Mouse (Mus musculus): Measurements from ENCODE around the gene C1s1. TPM values are rescaled to one million over a fixed set of nuclear protein-coding genes. Genes with fewer than 3 reads are reported as not detected.
"Not testable (repeated sequence)": the region's sequence is repeated elsewhere in the genome, so short reads cannot be mapped to it uniquely, and the experiment has no call there.

C1s1 gene
- polyA plus RNA-seq, 1 experiment = not detected

DNA sequence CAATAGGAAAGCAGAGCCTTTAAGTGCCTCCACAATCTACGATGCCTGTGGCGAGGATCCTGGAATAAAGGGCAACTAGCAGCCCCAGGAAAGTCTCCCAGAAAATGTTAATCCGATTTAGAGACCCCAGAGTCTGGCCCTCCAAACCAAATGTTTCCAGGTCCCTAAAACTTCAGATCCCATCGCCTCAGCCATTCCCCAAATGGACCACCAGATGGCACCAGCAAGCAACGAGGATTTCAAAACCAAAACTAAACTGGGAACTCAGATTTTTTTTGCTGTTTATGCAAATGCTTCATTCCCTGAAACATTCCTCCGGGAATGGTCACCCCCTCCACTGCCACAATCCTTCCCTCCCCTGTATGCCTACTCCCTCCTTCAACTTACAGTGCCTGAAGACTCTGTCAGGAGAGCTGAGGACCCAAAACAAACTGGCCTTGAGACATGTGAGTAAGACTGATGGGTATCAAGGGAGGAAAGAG is 29.8 kb downstream of the C1s1 start, which contains the start of gene C1ra:
Gene C1ra (plus strand): TSS at position 51 of the 482 bp plus-strand sequence.
- 7% methylated on average over 6 of the region's 6 CpGs for WGBS
- H3K4me1 ChIP-seq (ENCODE audit: control insufficient read depth, insufficient read depth, low read length) = no peaks in the 10 kb centered on the region
- no peak within 1 kb of the TSS for H3K27ac ChIP-seq (ENCODE audit: insufficient read depth, low read depth, low read length)
- H3K4me3 ChIP-seq (ENCODE audit: insufficient read depth, low read depth, low read length) = peak within 1 kb of the TSS; percentile 18; the same call in 1 of the 2 replicates
- TF ChIP-seq CTCF (IDR thresholded peaks at IDR 0.05; ENCODE audit: insufficient read depth, low read depth, low read length) = no peak
- no peak for TF ChIP-seq POLR2A (IDR thresholded peaks at IDR 0.05; ENCODE audit: insufficient read depth, low read depth, low read length)

DNA sequence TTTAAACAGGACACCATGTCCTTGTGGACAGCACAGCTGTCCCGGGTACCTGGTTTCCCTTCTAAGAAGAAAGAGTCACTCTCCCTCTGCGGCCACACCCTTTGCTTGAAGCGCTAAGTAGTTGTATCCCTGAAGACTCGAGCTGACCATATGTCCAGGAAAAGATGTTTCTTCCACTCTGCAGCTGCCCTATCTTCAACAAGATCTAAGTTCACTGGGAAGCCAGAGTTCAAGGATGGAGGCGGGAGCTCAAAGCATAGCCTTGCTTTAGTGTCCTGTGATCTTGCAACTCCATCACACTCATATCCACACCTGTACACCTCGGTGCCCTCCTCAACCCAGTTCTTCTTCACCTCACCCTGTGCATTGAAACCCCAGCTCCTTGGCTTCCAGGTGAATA is 30.2 kb downstream of the C1s1 start:
- Histone ChIP-seq H3K4me3 (ENCODE audit: insufficient read depth, low read depth, low read length) (no peak overlapping the region), H3K27ac (ENCODE audit: insufficient read depth, low read depth, low read length) (no peak overlapping the region), H3K4me1 (ENCODE audit: control insufficient read depth, insufficient read depth, low read length) (no peaks in the 10 kb centered on the region)
- TF ChIP-seq POLR2A (IDR thresholded peaks at IDR 0.05; ENCODE audit: insufficient read depth, low read depth, low read length) (no peak), CTCF (IDR thresholded peaks at IDR 0.05; ENCODE audit: insufficient read depth, low read depth, low read length) (no peak)
- WGBS = 68% methylated on average over 6 of the region's 6 CpGs

DNA sequence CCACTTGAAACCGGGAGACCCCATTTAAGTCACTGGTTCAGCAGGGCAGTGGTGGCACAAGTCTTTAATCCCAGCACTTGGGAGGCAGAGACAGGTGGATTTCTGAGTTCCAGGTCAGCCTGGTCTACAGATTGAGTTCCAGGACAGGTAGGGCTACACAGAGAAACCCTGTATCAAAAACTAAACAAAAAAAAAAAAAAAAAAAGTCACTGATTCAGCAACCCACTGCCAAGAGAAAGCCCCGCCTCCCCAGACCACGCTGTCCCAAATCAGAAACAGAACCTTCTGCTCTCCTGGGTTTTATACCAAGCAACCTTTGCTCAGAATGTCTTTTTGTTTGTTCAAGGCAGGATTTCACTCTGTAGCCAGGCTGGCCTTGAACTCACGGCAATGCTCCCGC is 33.0 kb downstream of the C1s1 start:
- WGBS = 85% methylated on average over 5 of the region's 5 CpGs
- H3K4me3 ChIP-seq (ENCODE audit: insufficient read depth, low read depth, low read length); H3K4me1 ChIP-seq (ENCODE audit: control insufficient read depth, insufficient read depth, low read length); H3K27ac ChIP-seq (ENCODE audit: insufficient read depth, low read depth, low read length): not testable (repeated sequence)

DNA sequence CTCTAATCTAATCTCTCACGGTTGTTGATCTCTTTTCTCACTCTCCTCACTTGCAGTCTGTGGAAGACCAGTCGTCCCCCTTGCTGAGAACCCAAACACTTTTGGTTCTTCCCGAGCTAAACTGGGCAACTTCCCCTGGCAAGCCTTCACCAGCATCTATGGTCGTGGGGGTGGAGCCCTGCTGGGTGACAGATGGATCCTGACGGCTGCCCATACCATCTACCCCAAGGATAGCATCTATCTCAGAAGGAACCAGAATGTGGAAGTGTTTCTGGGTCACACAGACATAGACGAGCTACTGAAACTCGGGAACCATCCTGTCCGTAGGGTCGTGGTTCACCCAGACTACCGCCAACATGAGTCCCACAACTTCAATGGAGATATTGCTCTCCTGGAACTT is 33.9 kb downstream of the C1s1 start:
- no peak for TF ChIP-seq POLR2A (IDR thresholded peaks at IDR 0.05; ENCODE audit: insufficient read depth, low read depth, low read length)
- no peak for TF ChIP-seq CTCF (IDR thresholded peaks at IDR 0.05; ENCODE audit: insufficient read depth, low read depth, low read length)
- Histone ChIP-seq H3K4me1 (ENCODE audit: control insufficient read depth, insufficient read depth, low read length) (no peaks in the 10 kb centered on the region), H3K4me3 (ENCODE audit: insufficient read depth, low read depth, low read length) (no peak overlapping the region), H3K27ac (ENCODE audit: insufficient read depth, low read depth, low read length) (no peak overlapping the region)
- 82% methylated on average over 10 of the region's 10 CpGs for WGBS

DNA sequence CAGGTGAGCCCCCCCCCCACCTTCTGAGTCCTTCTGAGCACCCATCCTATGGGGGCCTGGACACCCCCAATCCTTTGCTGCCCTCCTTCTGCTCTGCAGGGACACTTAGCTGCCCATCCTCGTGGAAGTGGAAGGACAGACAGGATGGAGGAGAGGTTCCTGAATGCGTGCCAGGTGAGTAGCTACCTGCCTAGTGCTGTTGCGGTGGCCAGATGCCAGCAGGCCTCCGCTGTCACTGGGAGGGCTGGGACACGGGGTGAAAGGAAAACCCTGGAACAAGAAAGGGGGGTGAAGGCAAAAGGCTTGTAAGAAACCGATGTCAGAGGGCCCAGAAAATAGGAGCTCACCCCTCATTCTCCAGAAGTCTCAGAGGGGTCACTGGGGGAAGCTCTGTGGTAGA is 35.2 kb downstream of the C1s1 start:
- TF ChIP-seq POLR2A (IDR thresholded peaks at IDR 0.05; ENCODE audit: insufficient read depth, low read depth, low read length) = no peak
- no peak for TF ChIP-seq CTCF (IDR thresholded peaks at IDR 0.05; ENCODE audit: insufficient read depth, low read depth, low read length)
- Histone ChIP-seq H3K4me3 (ENCODE audit: insufficient read depth, low read depth, low read length) (no peak overlapping the region), H3K4me1 (ENCODE audit: control insufficient read depth, insufficient read depth, low read length) (no peaks in the 10 kb centered on the region), H3K27ac (ENCODE audit: insufficient read depth, low read depth, low read length) (no peak overlapping the region)
- 76% methylated on average over 6 of the region's 6 CpGs for WGBS

DNA sequence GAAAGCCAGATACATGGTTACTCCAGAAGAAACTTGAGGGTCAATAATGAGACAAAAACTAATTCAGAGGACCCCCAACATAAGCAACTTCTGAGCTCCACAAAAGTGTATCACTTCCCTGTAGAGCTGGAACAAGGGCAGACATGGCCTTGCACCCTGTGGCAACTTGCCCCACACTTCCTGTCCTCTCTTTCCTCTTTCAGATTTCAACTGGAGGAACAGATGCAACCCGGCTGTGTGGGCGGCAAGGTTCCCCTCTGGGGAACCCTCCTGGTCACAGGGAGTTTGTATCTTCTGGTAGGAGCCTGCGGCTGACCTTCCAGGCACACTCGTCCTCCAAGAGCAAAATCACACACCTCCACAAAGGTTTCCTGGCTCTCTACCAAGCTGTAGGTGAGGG is 37.1 kb downstream of the C1s1 start:
- Histone ChIP-seq H3K4me1 (ENCODE audit: control insufficient read depth, insufficient read depth, low read length) (no peaks in the 10 kb centered on the region), H3K4me3 (ENCODE audit: insufficient read depth, low read depth, low read length) (no peak overlapping the region), H3K27ac (ENCODE audit: insufficient read depth, low read depth, low read length) (no peak overlapping the region)
- TF ChIP-seq CTCF (IDR thresholded peaks at IDR 0.05; ENCODE audit: insufficient read depth, low read depth, low read length) (no peak), POLR2A (IDR thresholded peaks at IDR 0.05; ENCODE audit: insufficient read depth, low read depth, low read length) (no peak)
- 85% methylated on average over 4 of the region's 4 CpGs for WGBS

DNA sequence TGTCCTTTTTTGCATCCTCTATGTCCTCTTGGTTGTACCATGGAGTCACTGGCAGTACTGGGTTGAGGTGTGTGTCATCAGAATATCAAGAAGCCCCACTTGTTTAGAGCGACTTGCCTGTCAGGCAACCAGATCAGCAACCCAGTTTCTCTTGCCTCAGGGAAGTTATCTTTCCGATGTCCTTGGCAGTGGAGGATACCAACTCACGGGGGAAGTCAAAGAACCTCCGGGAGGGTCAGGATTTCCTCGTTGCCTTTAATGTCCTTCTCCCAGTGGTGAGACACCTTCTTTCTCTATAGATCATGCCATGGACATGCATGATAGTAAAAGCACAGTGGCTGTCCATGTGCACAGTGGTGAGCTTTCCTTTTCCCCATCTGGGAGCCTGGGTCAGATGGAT is 40.1 kb downstream of the C1s1 start:
- Histone ChIP-seq H3K27ac (ENCODE audit: insufficient read depth, low read depth, low read length) (no peak overlapping the region), H3K4me1 (ENCODE audit: control insufficient read depth, insufficient read depth, low read length) (no peaks in the 10 kb centered on the region), H3K4me3 (ENCODE audit: insufficient read depth, low read depth, low read length) (no peak overlapping the region)
- 87% methylated on average over 5 of the region's 5 CpGs for WGBS
- TF ChIP-seq CTCF (IDR thresholded peaks at IDR 0.05; ENCODE audit: insufficient read depth, low read depth, low read length) (no peak), POLR2A (IDR thresholded peaks at IDR 0.05; ENCODE audit: insufficient read depth, low read depth, low read length) (no peak)

DNA sequence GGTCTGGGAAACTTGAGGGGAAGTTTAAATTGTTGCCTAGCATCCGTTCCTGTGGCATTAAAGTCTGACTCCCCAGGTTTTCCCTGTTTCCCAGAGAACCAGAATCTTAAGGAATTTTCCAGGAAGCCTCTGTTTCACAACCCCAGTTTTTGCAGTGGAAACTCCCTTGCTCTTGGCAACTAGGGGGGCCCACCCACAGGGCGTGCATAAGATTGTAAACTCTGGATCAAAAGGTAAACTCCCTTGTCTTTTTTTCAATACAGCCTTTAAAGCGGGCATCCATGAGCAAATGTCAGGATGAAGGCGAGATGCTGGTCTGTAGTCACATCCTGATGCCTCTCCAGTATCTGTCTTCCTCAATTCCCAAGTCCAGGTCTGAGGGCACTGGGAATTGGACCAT is 40.7 kb downstream of the C1s1 start:
- no peak overlapping the region for H3K4me3 ChIP-seq (ENCODE audit: insufficient read depth, low read depth, low read length)
- WGBS = 83% methylated on average over 4 of the region's 4 CpGs
- no peak for TF ChIP-seq POLR2A (IDR thresholded peaks at IDR 0.05; ENCODE audit: insufficient read depth, low read depth, low read length)
- no peak for TF ChIP-seq CTCF (IDR thresholded peaks at IDR 0.05; ENCODE audit: insufficient read depth, low read depth, low read length)
- H3K4me1 ChIP-seq (ENCODE audit: control insufficient read depth, insufficient read depth, low read length) = no peaks in the 10 kb centered on the region
- no peak overlapping the region for H3K27ac ChIP-seq (ENCODE audit: insufficient read depth, low read depth, low read length)

DNA sequence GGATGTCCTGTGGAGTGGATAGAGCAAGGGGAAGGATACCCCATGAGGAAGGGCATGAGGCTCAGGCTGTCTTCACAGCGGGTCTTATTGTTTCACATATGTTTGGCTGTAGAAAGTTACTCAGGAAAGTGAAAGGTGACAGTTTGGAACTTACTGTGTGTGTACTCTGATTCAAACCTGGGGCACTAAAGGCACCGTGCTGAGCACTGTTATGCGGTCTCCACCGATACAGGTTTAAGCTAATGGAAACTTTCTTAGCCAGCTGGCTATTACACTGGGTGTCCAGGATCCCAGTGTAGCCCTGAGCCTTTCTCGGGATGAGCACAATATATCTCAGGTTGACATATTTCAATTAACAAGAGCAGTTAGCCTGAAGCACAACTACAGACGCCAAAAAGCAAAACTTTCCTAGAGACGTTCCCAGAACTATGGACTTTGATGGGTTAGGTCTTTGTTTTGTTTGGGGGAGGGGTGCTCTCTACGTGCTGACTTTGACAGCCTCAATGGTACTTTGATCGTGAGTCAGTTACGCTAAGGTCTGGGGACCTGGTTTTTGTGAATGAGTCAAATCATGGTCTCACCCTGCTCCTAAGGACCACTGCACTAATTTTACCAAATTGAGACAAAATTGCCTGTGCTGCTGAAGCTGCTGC is 42.1 kb downstream of the C1s1 start:
- H3K4me3 ChIP-seq (ENCODE audit: insufficient read depth, low read depth, low read length) = no peak overlapping the region
- WGBS = 56% methylated on average over 10 of the region's 10 CpGs
- TF ChIP-seq CTCF (IDR thresholded peaks at IDR 0.05; ENCODE audit: insufficient read depth, low read depth, low read length) = no peak
- no peak for TF ChIP-seq POLR2A (IDR thresholded peaks at IDR 0.05; ENCODE audit: insufficient read depth, low read depth, low read length)
- no peak overlapping the region for H3K27ac ChIP-seq (ENCODE audit: insufficient read depth, low read depth, low read length)
- no peaks in the 10 kb centered on the region for H3K4me1 ChIP-seq (ENCODE audit: control insufficient read depth, insufficient read depth, low read length)

DNA sequence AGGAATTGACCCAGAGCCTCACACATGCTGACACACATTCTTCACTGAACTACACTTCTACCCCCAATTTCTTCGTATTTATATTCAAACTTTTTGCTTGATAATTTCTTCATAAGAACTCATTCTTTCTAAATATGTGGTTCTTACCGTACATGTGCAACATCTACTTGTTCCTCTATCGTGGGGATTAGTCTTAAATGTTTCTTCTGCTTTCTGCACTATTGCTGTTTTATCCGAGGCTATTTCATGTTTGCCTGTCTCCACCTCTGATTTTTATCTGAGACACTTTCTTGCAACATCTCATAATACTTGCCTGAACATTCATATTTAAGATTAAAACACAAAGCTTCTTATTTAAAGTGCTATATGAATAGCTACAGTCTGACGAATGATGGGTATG is 46.1 kb downstream of the C1s1 start:
- TF ChIP-seq POLR2A (IDR thresholded peaks at IDR 0.05; ENCODE audit: insufficient read depth, low read depth, low read length) (no peak), CTCF (IDR thresholded peaks at IDR 0.05; ENCODE audit: insufficient read depth, low read depth, low read length) (no peak)
- no peak overlapping the region for H3K27ac ChIP-seq (ENCODE audit: insufficient read depth, low read depth, low read length)
- 95% methylated on average over 5 of the region's 5 CpGs for WGBS
- H3K4me3 ChIP-seq (ENCODE audit: insufficient read depth, low read depth, low read length) = no peak overlapping the region
- no peaks in the 10 kb centered on the region for H3K4me1 ChIP-seq (ENCODE audit: control insufficient read depth, insufficient read depth, low read length)

All from olfactory bulb, adult 2 months (tissue).